Mouse (Mus musculus): ENCODE measurements at regions not wholly inside any gene's neighbourhood (a gene's known extent, or its start where the extent isn't known, plus 50 kb on each side); places are given as distances from the start of the nearest gene placed in this dataset.
"Not testable (repeated sequence)": the region's sequence is repeated elsewhere in the genome, so short reads cannot be mapped to it uniquely, and the experiment has no call there.

GRCm38 (mm10) chr17:4541020-4541743 lies 452.9 kb upstream of the Arid1b start:
- no peak for DNase-seq (ENCODE audit: low read depth, low spot score)

- no peak for DNase-seq (ENCODE audit: low read depth, low spot score)
These were observed 447.6 kb upstream of the Arid1b start for GRCm38 (mm10) chr17:4546579-4546978.

DNA sequence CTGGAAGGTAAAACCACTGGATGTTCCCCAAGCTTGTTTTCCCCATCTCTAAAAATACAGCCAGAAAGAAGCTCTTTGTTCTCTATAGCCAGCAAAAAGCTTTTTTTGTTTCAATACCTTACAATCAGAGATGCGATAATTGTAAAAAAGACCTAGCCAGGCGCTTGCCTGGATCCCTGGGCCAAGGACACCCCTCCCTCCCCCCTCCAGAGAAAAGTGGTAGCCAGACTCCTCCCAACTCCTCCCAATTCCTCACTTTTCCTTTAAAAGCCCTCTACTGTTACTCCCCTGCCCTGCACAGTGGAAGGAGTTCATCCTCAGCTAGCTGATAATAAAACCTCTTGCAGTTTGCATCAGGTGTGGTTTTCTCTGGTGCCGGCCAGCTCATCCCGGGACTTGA lies 441.1 kb upstream of the Arid1b start:
- not testable (repeated sequence) for DNase-seq (ENCODE audit: low read depth, low spot score)

GRCm38 (mm10) chr17:4563641-4564040 lies 430.5 kb upstream of the Arid1b start:
- DNase-seq (ENCODE audit: low read depth, low spot score) = no peak

DNA sequence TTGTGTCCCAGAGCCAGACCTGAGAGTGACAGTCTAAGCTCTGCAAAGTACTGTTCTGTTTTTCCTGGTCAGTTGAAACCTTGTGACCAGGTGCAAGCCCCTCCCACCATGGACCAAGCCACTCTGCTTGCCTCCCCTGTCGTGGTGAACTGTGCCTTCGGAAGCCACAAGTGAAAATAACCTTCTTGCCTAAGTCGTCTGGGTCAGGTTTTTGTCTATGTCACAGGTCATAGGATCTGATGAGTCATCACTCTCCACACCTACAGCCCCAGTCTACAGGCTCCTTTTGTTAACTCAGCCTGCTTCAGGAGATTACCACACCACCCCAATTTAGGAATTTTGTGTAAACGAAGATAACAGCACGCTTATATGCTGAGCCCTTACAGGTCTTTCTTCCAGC lies 417.2 kb upstream of the Arid1b start:
- no peak for DNase-seq (ENCODE audit: low read depth, low spot score)

DNA sequence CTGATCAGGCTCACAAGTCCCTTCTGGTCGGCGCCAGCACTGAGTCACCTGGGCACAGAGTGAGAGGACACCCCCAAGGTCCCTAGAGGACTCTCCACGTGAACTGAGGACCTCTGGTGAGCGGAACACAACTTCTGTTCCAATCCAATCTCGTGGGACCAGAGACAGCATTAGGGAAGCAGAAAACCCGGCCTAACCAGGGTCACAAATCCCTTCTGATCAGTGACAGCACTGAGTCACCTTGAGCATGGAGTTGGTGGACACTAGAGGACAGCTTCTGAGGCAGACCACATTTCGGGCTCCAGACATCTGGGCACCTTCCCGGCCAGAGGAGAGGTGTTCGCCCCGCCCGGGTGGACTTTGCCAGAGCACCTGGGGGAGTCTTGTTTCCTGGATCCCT lies 412.3 kb upstream of the Arid1b start:
- no peak for DNase-seq (ENCODE audit: low read depth, low spot score)

- DNase-seq (ENCODE audit: low read depth, low spot score) = no peak
These were observed 383.7 kb upstream of the Arid1b start for GRCm38 (mm10) chr17:4610481-4610880.

- peak; percentile 34 for DNase-seq (ENCODE audit: low read depth, low spot score)
These were observed 383.1 kb upstream of the Arid1b start for GRCm38 (mm10) chr17:4610993-4611392.

- DNase-seq (ENCODE audit: low read depth, low spot score) = no peak
These were observed 382.4 kb upstream of the Arid1b start for GRCm38 (mm10) chr17:4611711-4612110.

DNA sequence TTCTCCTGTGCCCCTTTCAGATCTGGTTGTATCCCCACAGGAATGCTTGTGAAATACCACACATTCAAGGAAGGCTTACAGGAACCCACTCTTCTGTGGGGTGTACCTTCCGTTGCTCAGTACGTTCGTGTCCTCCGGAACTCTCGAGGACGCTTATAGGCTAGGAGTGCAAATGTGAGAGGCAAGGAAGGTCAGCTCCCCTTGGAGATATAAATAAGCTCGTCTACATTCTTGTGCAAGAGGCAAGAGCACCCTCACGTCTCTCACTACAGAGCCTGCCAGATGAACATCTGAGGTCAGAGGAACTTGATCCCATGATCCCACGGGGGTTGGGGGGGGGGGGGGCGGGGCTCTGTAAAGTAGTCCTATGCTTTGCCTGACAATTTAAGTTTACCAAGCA lies 382.0 kb upstream of the Arid1b start:
- DNase-seq (ENCODE audit: low read depth, low spot score) = no peak

DNA sequence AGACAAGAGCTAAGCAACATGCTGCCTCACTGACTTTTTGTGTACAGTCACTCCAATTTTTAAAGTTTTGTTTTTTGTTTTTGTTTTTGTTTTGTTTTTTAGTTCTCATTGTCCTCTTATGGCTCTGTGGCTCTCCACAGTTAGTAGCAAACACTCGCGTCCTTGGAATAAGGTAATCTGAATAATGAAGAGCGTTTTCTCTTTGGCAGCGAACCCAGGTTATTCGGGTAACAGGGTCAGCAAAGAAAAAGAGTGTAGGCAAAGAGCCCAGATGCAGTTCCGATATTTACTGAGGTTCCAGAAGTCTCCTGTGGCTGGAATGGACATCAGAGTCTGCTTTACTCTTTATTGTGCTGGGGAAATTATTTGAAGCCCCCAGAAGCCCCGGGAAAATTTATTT lies 381.4 kb upstream of the Arid1b start:
- DNase-seq (ENCODE audit: low read depth, low spot score) = no peak

DNA sequence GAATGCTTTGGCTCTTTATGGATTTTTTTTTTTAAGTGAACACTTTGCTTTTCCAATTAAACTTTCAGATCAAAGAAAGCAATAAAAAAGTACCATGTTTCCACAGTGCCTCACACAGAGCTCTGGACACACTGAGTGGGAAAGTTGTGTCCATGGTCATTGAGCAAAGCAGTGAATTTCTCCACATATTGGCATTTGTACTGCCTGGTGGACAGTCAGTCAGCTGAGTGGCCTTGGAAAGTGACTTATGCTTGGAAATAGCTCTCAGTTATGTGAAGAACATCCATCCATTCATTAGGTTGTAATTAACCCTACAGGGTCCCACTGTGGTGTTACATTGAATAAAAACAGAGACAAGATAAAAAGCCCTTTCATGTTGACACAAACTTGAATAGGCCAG lies 373.8 kb upstream of the Arid1b start:
- no peak for DNase-seq (ENCODE audit: low read depth, low spot score)

DNA sequence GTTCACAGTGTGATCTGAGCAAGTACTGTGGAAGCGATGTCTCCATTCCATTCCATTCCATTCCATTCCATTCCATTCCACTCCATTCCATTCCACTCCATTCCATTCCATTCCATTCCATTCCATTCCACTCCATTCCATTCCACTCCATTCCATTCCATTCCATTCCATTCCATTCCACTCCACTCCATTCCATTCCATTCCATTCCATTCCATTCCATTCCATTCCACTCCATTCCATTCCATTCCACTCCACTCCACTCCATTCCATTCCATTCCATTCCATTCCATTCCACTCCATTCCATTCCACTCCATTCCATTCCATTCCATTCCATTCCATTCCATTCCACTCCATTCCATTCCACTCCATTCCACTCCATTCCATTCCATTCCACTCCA lies 368.0 kb upstream of the Arid1b start:
- DNase-seq (ENCODE audit: low read depth, low spot score) = not testable (repeated sequence)

- DNase-seq (ENCODE audit: low read depth, low spot score) = no peak
These were observed 366.6 kb upstream of the Arid1b start for GRCm38 (mm10) chr17:4627542-4627941.

DNA sequence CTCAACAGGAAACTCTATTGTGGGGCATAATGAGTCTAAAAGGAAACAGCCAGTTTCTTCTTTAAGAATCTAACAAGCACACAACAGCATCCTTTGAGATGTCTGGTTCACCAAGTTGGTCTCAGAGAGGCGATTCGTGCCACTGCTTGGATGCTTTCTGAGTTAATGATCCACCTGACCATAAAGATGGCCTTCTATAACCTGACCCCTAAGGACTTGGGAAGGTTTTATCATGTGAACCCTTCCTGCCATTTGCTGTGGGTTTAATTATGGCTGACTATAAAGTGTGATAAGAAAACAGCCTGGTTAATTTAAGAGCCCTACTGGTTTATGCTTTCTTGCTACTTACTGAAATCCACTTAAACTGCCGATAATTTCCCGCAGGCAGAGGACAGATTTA lies 363.0 kb upstream of the Arid1b start:
- no peak for DNase-seq (ENCODE audit: low read depth, low spot score)

- no peak for DNase-seq (ENCODE audit: low read depth, low spot score)
These were observed 361.6 kb upstream of the Arid1b start for GRCm38 (mm10) chr17:4632506-4632905.

- peak; percentile 45 for DNase-seq (ENCODE audit: low read depth, low spot score)
These were observed 360.4 kb upstream of the Arid1b start for GRCm38 (mm10) chr17:4633771-4634170.

DNA sequence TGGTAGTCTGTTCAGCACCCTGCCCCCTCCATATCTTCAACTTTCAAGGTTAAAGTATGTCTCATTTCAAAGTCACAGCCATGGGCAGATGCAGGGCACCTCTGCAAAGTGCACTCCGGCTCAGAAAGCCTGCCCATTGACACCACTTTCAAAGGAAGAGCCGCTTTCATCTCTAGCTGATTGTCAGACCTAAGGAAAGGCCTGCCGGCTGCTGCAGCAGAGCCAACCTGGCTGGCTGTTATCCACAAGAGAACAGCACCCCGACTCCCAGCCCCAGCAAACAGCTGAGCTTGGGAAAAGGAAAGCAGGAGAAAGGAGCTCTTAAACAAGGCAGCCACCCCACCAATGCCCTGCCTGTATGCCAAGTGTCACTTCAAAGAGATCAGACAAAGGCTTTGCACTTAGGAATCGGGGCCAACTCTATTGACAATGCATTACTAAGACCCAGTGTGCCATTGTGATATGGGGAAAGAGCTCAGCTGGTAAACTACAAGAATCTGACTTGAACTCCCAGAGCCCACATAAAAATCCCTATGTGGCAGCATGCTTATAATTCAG lies 357.3 kb upstream of the Arid1b start:
- no peak for DNase-seq (ENCODE audit: low read depth, low spot score)

GRCm38 (mm10) chr17:4639531-4639930 lies 354.6 kb upstream of the Arid1b start:
- no peak for DNase-seq (ENCODE audit: low read depth, low spot score)

DNA sequence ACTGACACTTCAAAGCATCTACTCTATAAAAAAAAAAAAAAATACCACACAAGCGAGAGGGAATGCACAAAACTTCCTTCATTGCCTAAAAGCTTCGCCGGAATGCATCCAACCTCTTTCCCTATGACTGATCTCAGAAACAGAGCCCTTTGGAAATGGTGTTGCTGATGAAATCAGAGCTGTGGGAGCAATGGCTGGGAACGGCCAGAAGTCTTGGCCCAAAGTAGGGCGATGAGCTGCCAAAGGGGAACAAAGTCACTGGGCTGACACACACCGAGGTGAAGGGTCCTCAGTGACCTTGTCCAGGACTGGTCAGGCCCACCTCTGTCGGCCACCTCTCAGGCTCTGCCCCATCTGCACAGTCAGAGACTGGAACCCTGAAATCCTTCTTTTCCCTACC lies 353.6 kb upstream of the Arid1b start:
- DNase-seq (ENCODE audit: low read depth, low spot score) = no peak

- DNase-seq (ENCODE audit: low read depth, low spot score) = no peak
These were observed 353.0 kb upstream of the Arid1b start for GRCm38 (mm10) chr17:4641166-4641565.

DNA sequence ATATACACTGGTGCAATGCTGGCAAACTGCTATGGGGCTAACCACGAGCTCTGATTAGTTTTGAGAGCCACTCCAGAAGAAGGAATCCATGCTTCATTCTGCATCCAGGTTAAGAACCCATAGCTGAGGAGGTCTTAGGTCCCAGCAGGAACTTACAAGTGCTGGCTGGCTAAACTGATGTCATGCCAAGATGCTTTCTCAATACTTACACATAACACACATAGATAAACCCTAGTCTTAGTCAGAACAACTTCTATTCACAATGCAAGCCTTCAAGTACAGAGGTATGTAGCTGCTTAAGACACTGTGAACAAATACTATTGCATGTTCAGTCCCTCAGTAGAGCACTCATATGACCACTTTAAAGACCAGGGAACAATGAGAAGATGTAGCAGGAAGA lies 352.1 kb upstream of the Arid1b start:
- DNase-seq (ENCODE audit: low read depth, low spot score) = no peak

DNA sequence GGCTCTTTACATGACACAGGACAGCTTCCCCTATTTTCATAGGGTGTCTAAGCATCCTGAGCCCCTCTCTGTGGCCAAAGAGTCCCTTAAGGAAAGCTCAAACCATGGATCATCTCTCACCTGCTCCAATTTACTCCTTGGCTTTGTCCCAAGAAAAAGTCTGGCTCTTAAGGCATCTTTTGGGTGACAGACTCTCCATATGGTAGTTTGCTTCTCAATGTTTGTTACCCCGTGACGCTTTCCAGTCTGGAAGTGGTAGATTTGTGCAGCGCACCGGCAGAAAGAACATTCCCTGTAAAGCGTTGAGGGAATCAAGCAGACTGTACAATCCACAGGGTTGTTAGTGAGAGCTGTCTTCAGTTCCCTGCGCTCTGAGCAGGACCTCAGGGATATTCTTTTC lies 350.8 kb upstream of the Arid1b start:
- DNase-seq (ENCODE audit: low read depth, low spot score) = no peak

DNA sequence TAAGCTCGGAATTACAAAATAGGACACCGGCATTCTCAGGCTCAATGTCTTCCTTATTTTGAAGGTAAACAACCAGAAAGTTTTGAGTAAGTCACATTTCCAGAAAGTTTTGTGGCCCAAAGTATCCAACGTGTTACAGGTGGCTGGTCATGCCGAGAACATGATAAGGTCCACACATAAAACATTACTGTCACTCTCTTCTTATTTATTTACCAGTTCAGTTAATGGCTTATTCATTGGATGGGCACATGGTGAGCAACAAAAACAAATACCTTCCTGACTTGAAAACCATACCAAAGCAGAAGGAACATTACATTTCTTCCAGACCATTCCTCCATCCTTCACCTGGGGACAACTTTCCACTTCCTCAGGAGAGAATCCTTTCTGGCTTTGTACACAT lies 345.5 kb upstream of the Arid1b start:
- DNase-seq (ENCODE audit: low read depth, low spot score) = no peak
